Mouse (Mus musculus) forebrain, embryonic 14.5 days (tissue): ENCODE results near the gene Ccdc167. TPM values are rescaled to one million over a fixed set of nuclear protein-coding genes. Genes with fewer than 3 reads are reported as not detected.

Experiments
- ATAC-seq: fragments of 200-750 bp; cut with Nextera tagmentation; 2 replicates; pipeline ENCODE4 v1.8.0; 2017; ENCODE audit warnings: mild to moderate bottlenecking, moderate library complexity
- DNase-seq: peaks from one replicate; pipeline ENCODE4 v3.0.0-alpha.2; 2015; ENCODE audit warnings: low spot score
- H3K27ac ChIP-seq: fragments of 300-500 bp; sonication (generic); 2 replicates; pipeline ENCODE4 v1.5.1; 2014; ENCODE audit warnings: low read depth, mild to moderate bottlenecking, control low read depth, low read length, moderate library complexity
- H3K27me3 ChIP-seq: fragments of 300-500 bp; sonication (generic); replicated peaks from 2 replicates; pipeline ENCODE4 v1.6.1; 2014; ENCODE audit warnings: low read length, control low read depth, mixed read lengths; ENCODE audit not compliant: control insufficient read depth, insufficient read depth
- H3K36me3 ChIP-seq: fragments of 300-500 bp; sonication (generic); 2 replicates; pipeline ENCODE4 v1.6.1; 2014; ENCODE audit warnings: low read length, control low read depth; ENCODE audit not compliant: control insufficient read depth, insufficient read depth
- H3K4me1 ChIP-seq: fragments of 300-500 bp; sonication (generic); 2 replicates; pipeline ENCODE4 v1.6.1; 2014; ENCODE audit warnings: antibody characterized with exemption, low read length, control low read depth; ENCODE audit not compliant: control insufficient read depth, insufficient read depth
- H3K4me2 ChIP-seq: fragments of 300-500 bp; sonication (generic); 2 replicates; pipeline ENCODE4 v1.6.1; 2014; ENCODE audit warnings: mild to moderate bottlenecking, control low read depth, low read length
- H3K4me3 ChIP-seq: fragments of 300-500 bp; sonication (generic); 2 replicates; pipeline ENCODE4 v1.5.1; 2014; ENCODE audit warnings: low read depth, low read length, control low read depth
- H3K9ac ChIP-seq: fragments of 300-500 bp; sonication (generic); 2 replicates; pipeline ENCODE4 v1.6.1; 2014; ENCODE audit warnings: mild to moderate bottlenecking, low read length, control low read depth, moderate library complexity
- H3K9me3 ChIP-seq: fragments of 300-500 bp; sonication (generic); replicated peaks from 2 replicates; pipeline ENCODE4 v1.6.1; 2016; ENCODE audit warnings: low read length, control low read depth, mixed read lengths; ENCODE audit not compliant: control insufficient read depth
- WGBS: fragments of 180-500 bp; shearing (Covaris S2); extraction: QIAGEN DNeasy Blood & Tissue Kit; methylation state at CpG from one replicate; pipeline ENCODE4 v1.1.7; 2014; 5-methylcytosine and 5-hydroxymethylcytosine counted together
- polyA plus RNA-seq: library from polyadenylated mRNA; unstranded; fragments of >200 nt; fragmentation: Nextera tagmentation; extraction: Ambion mirVana; gene quantifications from 2 replicates; pipeline ENCODE4 v1.2.1, GENCODE M21; 2014

Gene Ccdc167
- polyA plus RNA-seq, 1 experiment from 2014 or later, result 12.8 TPM

GRCm38 (mm10) chr17:29747466-29747865 lies 30.6 kb upstream of the Ccdc167 start:
- ATAC-seq (no peak), DNase-seq (no peak)
- H3K4me3 ChIP-seq, result no peak overlapping the region
- peaks cover 2% of the 10 kb centered on the region; the same call in 1 of the 2 replicates for H3K4me1 ChIP-seq
- no peak overlapping the region for H3K4me2 ChIP-seq
- no peaks in the 10 kb centered on the region for H3K27me3 ChIP-seq
- no peaks in the 10 kb centered on the region for H3K36me3 ChIP-seq
- H3K27ac ChIP-seq, result no peak overlapping the region
- 67% methylated on average over 6 of the region's 6 CpGs for WGBS
- no peak overlapping the region for H3K9ac ChIP-seq
- no peaks in the 10 kb centered on the region for H3K9me3 ChIP-seq

GRCm38 (mm10) chr17:29737849-29738804 lies 21.3 kb upstream of the Ccdc167 start:
- H3K27me3 ChIP-seq, result no peaks in the 10 kb centered on the region
- peak overlapping the region; percentile 12; the same call in 1 of the 2 replicates for H3K4me2 ChIP-seq
- no peak overlapping the region for H3K4me3 ChIP-seq
- DNase-seq (peak; percentile 93), ATAC-seq (peak; percentile 92)
- H3K4me1 ChIP-seq, result peaks cover 31% of the 10 kb centered on the region
- H3K9ac ChIP-seq, result no peak overlapping the region
- 22% methylated on average over 22 of the region's 22 CpGs for WGBS
- peak overlapping the region; percentile 84 for H3K27ac ChIP-seq
- no peaks in the 10 kb centered on the region for H3K9me3 ChIP-seq
- H3K36me3 ChIP-seq, result no peaks in the 10 kb centered on the region

GRCm38 (mm10) chr17:29736448-29737014 lies 19.7 kb upstream of the Ccdc167 start:
- Histone ChIP-seq H3K4me2 (no peak overlapping the region), H3K36me3 (no peaks in the 10 kb centered on the region), H3K9me3 (no peaks in the 10 kb centered on the region), H3K27ac (peak overlapping the region; percentile 78), H3K4me1 (peaks cover 36% of the 10 kb centered on the region), H3K9ac (peak overlapping the region; percentile 40), H3K4me3 (no peak overlapping the region), H3K27me3 (no peaks in the 10 kb centered on the region)
- DNase-seq (peak; percentile 77), ATAC-seq (peak; percentile 29; the same call in 1 of the 2 replicates)
- 10% methylated on average over 15 of the region's 15 CpGs for WGBS

GRCm38 (mm10) chr17:29732522-29732921 lies 15.7 kb upstream of the Ccdc167 start:
- Histone ChIP-seq H3K27ac (peak overlapping the region; percentile 90; the same call in 1 of the 2 replicates), H3K9ac (no peak overlapping the region), H3K4me3 (no peak overlapping the region), H3K36me3 (no peaks in the 10 kb centered on the region), H3K9me3 (no peaks in the 10 kb centered on the region), H3K27me3 (no peaks in the 10 kb centered on the region), H3K4me2 (no peak overlapping the region), H3K4me1 (peaks cover 40% of the 10 kb centered on the region)
- 86% methylated on average over 2 of the region's 2 CpGs for WGBS
- DNase-seq, result no peak
- ATAC-seq, result no peak

- DNase-seq, result peak; percentile 86
- Histone ChIP-seq H3K9me3 (no peaks in the 10 kb centered on the region), H3K27me3 (no peaks in the 10 kb centered on the region), H3K4me1 (peaks cover 36% of the 10 kb centered on the region), H3K9ac (no peak overlapping the region), H3K27ac (peak overlapping the region; percentile 90), H3K4me3 (no peak overlapping the region), H3K4me2 (no peak overlapping the region), H3K36me3 (no peaks in the 10 kb centered on the region)
- WGBS, result 49% methylated on average over 6 of the region's 6 CpGs
- peak; percentile 52; the same call in 1 of the 2 replicates for ATAC-seq
Observed at GRCm38 (mm10) chr17:29731953-29732325, 15.1 kb upstream of the Ccdc167 start.

GRCm38 (mm10) chr17:29731266-29731952 lies 14.6 kb upstream of the Ccdc167 start:
- Histone ChIP-seq H3K9ac (peak overlapping the region; percentile 26; the same call in 1 of the 2 replicates), H3K27me3 (no peaks in the 10 kb centered on the region), H3K27ac (peak overlapping the region; percentile 90), H3K9me3 (no peaks in the 10 kb centered on the region), H3K36me3 (no peaks in the 10 kb centered on the region), H3K4me2 (no peak overlapping the region), H3K4me1 (peaks cover 32% of the 10 kb centered on the region), H3K4me3 (no peak overlapping the region)
- 40% methylated on average over 12 of the region's 12 CpGs for WGBS
- peak; percentile 30 for ATAC-seq
- DNase-seq, result no peak

GRCm38 (mm10) chr17:29730510-29731265 lies 13.8 kb upstream of the Ccdc167 start:
- Histone ChIP-seq H3K9me3 (no peaks in the 10 kb centered on the region), H3K27me3 (no peaks in the 10 kb centered on the region), H3K4me1 (peaks cover 24% of the 10 kb centered on the region), H3K9ac (0 out of 2 replicates have a peak overlapping the region, but pooled peaks have one; percentile 26), H3K27ac (peak overlapping the region; percentile 90), H3K4me2 (no peak overlapping the region), H3K36me3 (no peaks in the 10 kb centered on the region), H3K4me3 (no peak overlapping the region)
- WGBS, result 9% methylated on average over 13 of the region's 13 CpGs
- DNase-seq, result peak; percentile 74
- ATAC-seq, result peak; percentile 69

- Histone ChIP-seq H3K9ac (no peak overlapping the region), H3K4me3 (no peak overlapping the region), H3K27me3 (no peaks in the 10 kb centered on the region), H3K4me2 (no peak overlapping the region), H3K36me3 (no peaks in the 10 kb centered on the region), H3K9me3 (no peaks in the 10 kb centered on the region), H3K27ac (no peak overlapping the region), H3K4me1 (peaks cover 22% of the 10 kb centered on the region)
- ATAC-seq (no peak), DNase-seq (no peak)
- 60% methylated on average over 8 of the region's 8 CpGs for WGBS
Observed at GRCm38 (mm10) chr17:29728082-29728481, 11.2 kb upstream of the Ccdc167 start.
